Mouse (Mus musculus) liver, embryonic 14.5 days (tissue): ENCODE measurements at regions not wholly inside any gene's neighbourhood (a gene's known extent, or its start where the extent isn't known, plus 50 kb on each side); places are given as distances from the start of the nearest gene placed in this dataset.

ENCODE experiments used
- ATAC-seq: fragments of 200-750 bp; cut with Nextera tagmentation; 2 replicates; pipeline ENCODE4 v1.8.0; 2017; ENCODE audit warnings: moderate number of reproducible peaks, mild to moderate bottlenecking, moderate library complexity; ENCODE audit not compliant: insufficient read depth
- DNase-seq, 3 experiments: peaks; one replicate each; pipeline ENCODE4 v3.0.0-alpha.2; 2012 to 2013; ENCODE audit warnings: low read depth in 3 of 3, low spot score in 3 of 3
- H3K27ac ChIP-seq: fragments of 300-500 bp; sonication (generic); 2 replicates; pipeline ENCODE4 v1.5.1; 2014; ENCODE audit warnings: moderate library complexity, mild to moderate bottlenecking, control low read depth, inconsistent platforms
- H3K27me3 ChIP-seq: fragments of 300-500 bp; sonication (generic); 2 replicates; pipeline ENCODE4 v1.6.1; 2014; ENCODE audit warnings: mild to moderate bottlenecking, low read length, moderate library complexity; ENCODE audit not compliant: control insufficient read depth, insufficient read depth
- H3K36me3 ChIP-seq: fragments of 300-500 bp; sonication (generic); replicated peaks from 2 replicates; pipeline ENCODE4 v1.6.1; 2014; ENCODE audit warnings: low read depth; ENCODE audit not compliant: control insufficient read depth, insufficient read depth
- H3K4me1 ChIP-seq, 2 experiments: fragments of 200-500 bp in 1 of 2; fragments of 300-500 bp in 1 of 2; sonication (generic) in 1 of 2; replicated peaks; 2 replicates each; pipeline ENCODE4 v1.6.1; 2012 to 2014; ENCODE audit warnings: antibody characterized with exemption in 1 of 2, inconsistent platforms in 1 of 2, low read length in 1 of 2; ENCODE audit not compliant: control insufficient read depth in 2 of 2, insufficient read depth in 2 of 2
- H3K4me2 ChIP-seq: fragments of 300-500 bp; sonication (generic); 2 replicates; pipeline ENCODE4 v1.6.1; 2014; ENCODE audit warnings: low read depth, mild to moderate bottlenecking, control low read depth, moderate library complexity
- H3K4me3 ChIP-seq, 2 experiments: fragments of 200-500 bp in 1 of 2; fragments of 300-500 bp in 1 of 2; sonication (generic) in 1 of 2; 2 replicates each; pipeline ENCODE4 v1.5.1; 2012 to 2014; ENCODE audit warnings: low read depth in 2 of 2, low read length in 2 of 2, mild to moderate bottlenecking in 2 of 2, control low read depth in 1 of 2, inconsistent platforms in 1 of 2, moderate library complexity in 1 of 2; ENCODE audit not compliant: insufficient read depth in 1 of 2
- H3K9ac ChIP-seq: fragments of 300-500 bp; sonication (generic); replicated peaks from 2 replicates; pipeline ENCODE4 v1.6.1; 2014; ENCODE audit warnings: mild to moderate bottlenecking, control low read depth, moderate library complexity
- H3K9me3 ChIP-seq: fragments of 300-500 bp; sonication (generic); 2 replicates; pipeline ENCODE4 v1.6.1; 2016; ENCODE audit warnings: low read length, mixed read lengths; ENCODE audit not compliant: control insufficient read depth
- CTCF ChIP-seq: IDR thresholded peaks from 2 replicates; pipeline ENCODE4 v1.5.1; 2016; ENCODE audit warnings: antibody characterized with exemption, low read depth, control low read depth
- EP300 ChIP-seq: IDR thresholded peaks from 2 replicates; pipeline ENCODE4 v1.6.1; 2016; ENCODE audit warnings: antibody characterized with exemption, low read depth
- WGBS: fragments of 180-500 bp; shearing (Covaris S2); extraction: QIAGEN DNeasy Blood & Tissue Kit; methylation state at CpG from one replicate; pipeline ENCODE4 v1.1.7; 2014; ENCODE audit not compliant: insufficient replicate concordance; 5-methylcytosine and 5-hydroxymethylcytosine counted together

- ATAC-seq (no peak), DNase-seq (no peak)
- Histone ChIP-seq H3K36me3 (no peaks in the 10 kb centered on the region), H3K4me2 (no peak overlapping the region), H3K9me3 (no peaks in the 10 kb centered on the region), H3K4me1 (0 out of 4 replicates have a peak, but pooled peaks cover 0 to 2% of the 10 kb centered on the region in 2 experiments), H3K4me3 (no peak overlapping the region), H3K27ac (no peak overlapping the region), H3K9ac (no peak overlapping the region), H3K27me3 (no peaks in the 10 kb centered on the region)
- no peak for TF ChIP-seq CTCF
- TF ChIP-seq EP300: no peak
- WGBS: 54% methylated on average over 1 of the region's 1 CpGs
Observed at GRCm38 (mm10) chr10:117557666-117558065, 71.6 kb upstream of the Cpm start.

GRCm38 (mm10) chr10:117556851-117557542 is 72.3 kb upstream of the Cpm start:
- no peak for ATAC-seq
- H3K4me1 ChIP-seq: 0 out of 4 replicates have a peak, but pooled peaks cover 0 to 2% of the 10 kb centered on the region in 2 experiments
- H3K9me3 ChIP-seq: no peaks in the 10 kb centered on the region
- no peaks in the 10 kb centered on the region for H3K36me3 ChIP-seq
- 64% methylated on average over 14 of the region's 14 CpGs for WGBS
- TF ChIP-seq CTCF (no peak), EP300 (no peak)
- no peaks in the 10 kb centered on the region for H3K27me3 ChIP-seq
- H3K4me3 ChIP-seq: no peak overlapping the region
- H3K4me2 ChIP-seq: no peak overlapping the region
- DNase-seq: no peak
- no peak overlapping the region for H3K9ac ChIP-seq
- H3K27ac ChIP-seq: no peak overlapping the region

GRCm38 (mm10) chr10:117556027-117556789 is 73.1 kb upstream of the Cpm start:
- Histone ChIP-seq H3K4me3 (no peak overlapping the region), H3K27ac (no peak overlapping the region), H3K9ac (no peak overlapping the region), H3K4me1 (0 out of 4 replicates have a peak, but pooled peaks cover 0 to 4% of the 10 kb centered on the region in 2 experiments), H3K36me3 (no peaks in the 10 kb centered on the region), H3K9me3 (no peaks in the 10 kb centered on the region), H3K27me3 (no peaks in the 10 kb centered on the region), H3K4me2 (no peak overlapping the region)
- ATAC-seq (no peak), DNase-seq (no peak)
- 38% methylated on average over 15 of the region's 15 CpGs for WGBS
- TF ChIP-seq EP300: no peak

GRCm38 (mm10) chr10:117555542-117555941 is 73.8 kb upstream of the Cpm start:
- ATAC-seq: no peak
- TF ChIP-seq CTCF: no peak
- no peak for TF ChIP-seq EP300
- Histone ChIP-seq H3K9ac (no peak overlapping the region), H3K27me3 (no peaks in the 10 kb centered on the region), H3K4me1 (0 out of 4 replicates have a peak, but pooled peaks cover 0 to 4% of the 10 kb centered on the region in 2 experiments), H3K9me3 (no peaks in the 10 kb centered on the region), H3K27ac (no peak overlapping the region), H3K4me2 (no peak overlapping the region), H3K36me3 (no peaks in the 10 kb centered on the region), H3K4me3 (no peak overlapping the region)
- WGBS: 62% methylated on average over 10 of the region's 10 CpGs
- DNase-seq: no peak

- Histone ChIP-seq H3K4me2 (no peak overlapping the region), H3K4me1 (0 out of 4 replicates have a peak, but pooled peaks cover 0 to 4% of the 10 kb centered on the region in 2 experiments), H3K9ac (no peak overlapping the region), H3K27me3 (no peaks in the 10 kb centered on the region), H3K27ac (no peak overlapping the region), H3K4me3 (no peak overlapping the region), H3K36me3 (no peaks in the 10 kb centered on the region), H3K9me3 (no peaks in the 10 kb centered on the region)
- TF ChIP-seq EP300 (no peak), CTCF (no peak)
- no peak for ATAC-seq
- 68% methylated on average over 8 of the region's 8 CpGs for WGBS
- no peak for DNase-seq
Observed at GRCm38 (mm10) chr10:117555044-117555443, 74.3 kb upstream of the Cpm start.
